Mouse (Mus musculus) heart, embryonic 13.5 days (tissue): ENCODE data around the gene Tns1. TPM values are rescaled to one million over a fixed set of nuclear protein-coding genes. Genes with fewer than 3 reads are reported as not detected.

Experiments used
- ATAC-seq: fragments of 200-750 bp; cut with Nextera tagmentation; 2 replicates; pipeline ENCODE4 v1.8.0; 2017; ENCODE audit warnings: moderate TSS enrichment; ENCODE audit not compliant: insufficient number of reproducible peaks, low FRiP score, low TSS enrichment; ENCODE audit errors: extremely low read depth
- H3K27ac ChIP-seq: fragments of 300-500 bp; sonication (generic); replicated peaks from 2 replicates; pipeline ENCODE4 v1.5.1; 2015; ENCODE audit warnings: moderate library complexity, mild to moderate bottlenecking, inconsistent platforms
- H3K27me3 ChIP-seq: fragments of 300-500 bp; sonication (generic); replicated peaks from 2 replicates; pipeline ENCODE4 v1.6.1; 2015; ENCODE audit warnings: mild to moderate bottlenecking, inconsistent platforms
- H3K36me3 ChIP-seq: fragments of 300-500 bp; sonication (generic); 2 replicates; pipeline ENCODE4 v1.6.1; 2015; ENCODE audit warnings: mild to moderate bottlenecking, inconsistent platforms
- H3K4me1 ChIP-seq: fragments of 300-500 bp; sonication (generic); 2 replicates; pipeline ENCODE4 v1.6.1; 2015; ENCODE audit warnings: inconsistent platforms
- H3K4me2 ChIP-seq: fragments of 300-500 bp; sonication (generic); 2 replicates; pipeline ENCODE4 v1.6.1; 2015; ENCODE audit warnings: inconsistent platforms, mild to moderate bottlenecking, moderate library complexity
- H3K4me3 ChIP-seq: fragments of 300-500 bp; sonication (generic); 2 replicates; pipeline ENCODE4 v1.5.1; 2015; ENCODE audit warnings: moderate library complexity, mild to moderate bottlenecking, inconsistent platforms
- H3K9ac ChIP-seq: fragments of 300-500 bp; sonication (generic); 2 replicates; pipeline ENCODE4 v1.6.1; 2015; ENCODE audit warnings: inconsistent platforms, mild to moderate bottlenecking, moderate library complexity
- H3K9me3 ChIP-seq: fragments of 300-500 bp; sonication (generic); 2 replicates; pipeline ENCODE4 v1.6.1; 2016; ENCODE audit warnings: inconsistent platforms
- WGBS: fragments of 180-500 bp; shearing (Covaris S2); methylation state at CpG from one replicate; pipeline ENCODE4 v1.1.7; 2015; ENCODE audit warnings: mixed read lengths; 5-methylcytosine and 5-hydroxymethylcytosine counted together
- polyA plus RNA-seq: library from polyadenylated mRNA; unstranded; fragments of >200 nt; fragmentation: Nextera tagmentation; extraction: Ambion mirVana; gene quantifications from 2 replicates; pipeline ENCODE4 v1.2.1, GENCODE M21; 2015

The Tns1 gene
- polyA plus RNA-seq, 1 experiment from 2014 or later, result 105 TPM

- WGBS, result 44% methylated on average over 3 of the region's 3 CpGs
- H3K9ac ChIP-seq, result peak overlapping the region; percentile 65; the same call in 1 of the 2 replicates
These were observed 101.3 kb downstream of the Tns1 start for GRCm38 (mm10) chr1:74022998-74023397.

DNA sequence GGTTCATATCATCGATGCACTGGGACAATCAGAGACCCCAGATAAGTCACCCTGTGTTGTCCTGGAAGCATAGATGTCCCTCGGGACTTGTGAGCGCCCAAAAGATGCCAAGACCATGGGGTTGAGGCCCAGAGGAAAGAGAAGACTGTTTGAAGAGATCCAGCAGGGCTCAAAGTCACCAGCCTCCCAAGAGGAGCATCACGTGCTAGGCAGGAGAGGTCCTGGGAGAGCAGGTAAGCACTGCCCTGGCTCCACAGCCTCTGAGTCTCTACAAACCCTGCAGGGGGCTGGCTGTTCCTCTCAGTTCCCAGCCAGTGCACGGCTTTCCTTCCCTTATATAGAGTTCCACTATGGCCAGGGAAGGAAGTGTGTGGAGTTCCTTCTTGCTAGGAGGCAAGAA is 101.7 kb downstream of the Tns1 start:
- ATAC-seq, result no peak
- H3K4me2 ChIP-seq, result no peak overlapping the region
- 64% methylated on average over 5 of the region's 5 CpGs for WGBS
- no peak overlapping the region for H3K4me3 ChIP-seq
- no peaks in the 10 kb centered on the region for H3K9me3 ChIP-seq
- H3K27me3 ChIP-seq, result no peaks in the 10 kb centered on the region
- no peaks in the 10 kb centered on the region for H3K36me3 ChIP-seq
- H3K9ac ChIP-seq, result peak overlapping the region; percentile 65; the same call in 1 of the 2 replicates
- peak overlapping the region; percentile 97 for H3K27ac ChIP-seq
- H3K4me1 ChIP-seq, result peaks cover 94% of the 10 kb centered on the region

More at GRCm38 (mm10) chr1:74022998-74023397, 101.3 kb downstream of the Tns1 start:
- Histone ChIP-seq H3K27ac (peak overlapping the region; percentile 97), H3K27me3 (no peaks in the 10 kb centered on the region), H3K4me2 (no peak overlapping the region), H3K9me3 (no peaks in the 10 kb centered on the region), H3K4me3 (no peak overlapping the region), H3K36me3 (no peaks in the 10 kb centered on the region), H3K4me1 (peaks cover 94% of the 10 kb centered on the region)
- no peak for ATAC-seq

- 34% methylated on average over 6 of the region's 6 CpGs for WGBS
- Histone ChIP-seq H3K9ac (peak overlapping the region; percentile 47; the same call in 1 of the 2 replicates), H3K36me3 (no peaks in the 10 kb centered on the region)
These were observed 104.0 kb downstream of the Tns1 start for GRCm38 (mm10) chr1:74020235-74020634.

GRCm38 (mm10) chr1:74017399-74018172 is 106.7 kb downstream of the Tns1 start:
- Histone ChIP-seq H3K9ac (peak overlapping the region; percentile 65), H3K36me3 (peaks cover 18% of the 10 kb centered on the region), H3K27me3 (no peaks in the 10 kb centered on the region), H3K4me1 (peaks cover 93% of the 10 kb centered on the region), H3K27ac (peak overlapping the region; percentile 87), H3K4me3 (no peak overlapping the region), H3K9me3 (no peaks in the 10 kb centered on the region), H3K4me2 (no peak overlapping the region)
- 70% methylated on average over 9 of the region's 9 CpGs for WGBS
- ATAC-seq, result no peak

More at GRCm38 (mm10) chr1:74020235-74020634, 104.0 kb downstream of the Tns1 start:
- no peak for ATAC-seq
- Histone ChIP-seq H3K27ac (peak overlapping the region; percentile 97), H3K4me1 (peaks cover 94% of the 10 kb centered on the region), H3K27me3 (no peaks in the 10 kb centered on the region), H3K4me2 (no peak overlapping the region), H3K9me3 (no peaks in the 10 kb centered on the region), H3K4me3 (no peak overlapping the region)

GRCm38 (mm10) chr1:74016618-74017017 is 107.6 kb downstream of the Tns1 start:
- Histone ChIP-seq H3K9ac (peak overlapping the region; percentile 56), H3K27ac (peak overlapping the region; percentile 87), H3K36me3 (peaks cover 28% of the 10 kb centered on the region), H3K4me2 (no peak overlapping the region), H3K27me3 (no peaks in the 10 kb centered on the region), H3K4me1 (peaks cover 89% of the 10 kb centered on the region), H3K9me3 (no peaks in the 10 kb centered on the region), H3K4me3 (no peak overlapping the region)
- WGBS, result 53% methylated on average over 5 of the region's 5 CpGs
- ATAC-seq, result no peak

- Histone ChIP-seq H3K27me3 (no peaks in the 10 kb centered on the region), H3K9me3 (0 out of 2 replicates have a peak, but pooled peaks cover 4% of the 10 kb centered on the region), H3K4me1 (peaks cover 80% of the 10 kb centered on the region), H3K4me2 (no peak overlapping the region), H3K4me3 (no peak overlapping the region), H3K9ac (peak overlapping the region; percentile 56), H3K36me3 (peaks cover 37% of the 10 kb centered on the region), H3K27ac (peak overlapping the region; percentile 87)
- no peak for ATAC-seq
- WGBS, result 39% methylated on average over 8 of the region's 8 CpGs
These were observed 108.6 kb downstream of the Tns1 start for GRCm38 (mm10) chr1:74015513-74016234.

DNA sequence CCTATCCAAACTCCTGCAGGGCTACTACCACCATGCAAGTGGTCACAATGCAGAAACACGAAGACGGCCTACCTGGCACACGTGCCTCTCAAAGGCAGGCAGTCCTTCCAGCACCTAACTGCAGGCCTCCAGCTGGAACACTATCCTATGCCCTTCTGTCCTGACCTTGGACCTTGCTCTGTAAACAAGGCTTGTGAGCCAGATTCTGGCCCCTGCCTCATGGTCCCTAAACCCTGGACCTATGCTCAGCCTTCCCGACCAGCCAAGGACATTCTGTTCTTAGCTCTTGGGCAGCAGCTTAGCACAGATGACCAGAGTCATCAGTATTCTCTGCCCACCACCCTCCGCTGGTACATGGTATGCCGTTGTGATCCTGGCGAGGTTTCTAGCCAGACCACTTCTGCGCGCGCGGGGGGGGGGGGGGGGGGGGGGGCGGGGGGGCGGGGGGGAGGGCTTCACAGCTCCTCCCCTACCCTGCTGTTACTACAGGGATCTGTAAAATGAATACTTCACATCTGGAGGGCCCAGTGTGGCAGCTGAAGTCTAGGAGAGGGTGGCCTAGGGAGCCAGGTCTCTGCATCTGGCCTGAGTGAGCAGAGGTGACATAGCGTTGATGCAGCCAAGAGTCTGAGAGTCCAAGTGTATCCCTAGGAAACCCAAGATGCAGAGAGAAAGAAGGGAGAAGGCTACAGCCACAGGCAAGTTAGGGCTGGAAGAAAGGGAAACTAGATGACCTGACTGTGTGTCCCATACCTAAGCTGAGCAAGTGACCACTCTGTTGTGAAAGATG is 109.5 kb downstream of the Tns1 start:
- H3K9ac ChIP-seq, result peak overlapping the region; percentile 63
- H3K27me3 ChIP-seq, result no peaks in the 10 kb centered on the region
- no peak overlapping the region for H3K4me3 ChIP-seq
- H3K4me2 ChIP-seq, result no peak overlapping the region
- peak overlapping the region; percentile 87 for H3K27ac ChIP-seq
- peaks cover 41% of the 10 kb centered on the region for H3K36me3 ChIP-seq
- H3K4me1 ChIP-seq, result peaks cover 75% of the 10 kb centered on the region
- no peak for ATAC-seq
- 0 out of 2 replicates have a peak, but pooled peaks cover 4% of the 10 kb centered on the region for H3K9me3 ChIP-seq
- 36% methylated on average over 10 of the region's 14 CpGs for WGBS

- peaks cover 81% of the 10 kb centered on the region for H3K4me1 ChIP-seq
- peak overlapping the region; percentile 40; the same call in 1 of the 2 replicates for H3K27ac ChIP-seq
- 85% methylated on average over 14 of the region's 14 CpGs for WGBS
These were observed 110.8 kb downstream of the Tns1 start for GRCm38 (mm10) chr1:74013296-74014031.

DNA sequence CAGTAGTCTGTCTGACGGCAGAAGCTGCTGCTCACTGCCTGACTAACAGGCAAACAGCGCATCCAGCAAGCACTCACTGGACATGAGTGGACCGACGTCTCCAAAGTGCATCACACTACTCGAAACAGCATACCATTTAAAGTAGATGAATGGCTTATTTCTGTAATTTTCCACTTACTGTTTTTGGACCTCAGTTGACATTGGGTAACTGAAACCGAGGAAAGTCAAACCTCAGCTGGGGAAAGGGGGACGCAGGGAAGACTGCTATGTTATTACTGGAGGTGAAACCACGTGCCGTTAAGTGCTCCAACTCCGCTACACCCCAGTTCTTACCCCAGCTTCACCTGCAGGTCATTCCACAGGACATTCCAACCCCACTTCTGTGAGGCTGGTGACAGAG is 111.5 kb downstream of the Tns1 start:
- 74% methylated on average over 10 of the region's 10 CpGs for WGBS
- Histone ChIP-seq H3K9me3 (0 out of 2 replicates have a peak, but pooled peaks cover 4% of the 10 kb centered on the region), H3K4me2 (no peak overlapping the region), H3K4me3 (no peak overlapping the region), H3K27me3 (no peaks in the 10 kb centered on the region), H3K9ac (0 out of 2 replicates have a peak overlapping the region, but pooled peaks have one; percentile 37), H3K36me3 (peaks cover 41% of the 10 kb centered on the region), H3K4me1 (peaks cover 81% of the 10 kb centered on the region), H3K27ac (0 out of 2 replicates have a peak overlapping the region, but pooled peaks have one; percentile 2)
- ATAC-seq, result no peak

More at GRCm38 (mm10) chr1:74013296-74014031, 110.8 kb downstream of the Tns1 start:
- no peak for ATAC-seq
- no peak overlapping the region for H3K4me3 ChIP-seq
- H3K27me3 ChIP-seq, result no peaks in the 10 kb centered on the region
- no peak overlapping the region for H3K4me2 ChIP-seq
- H3K9me3 ChIP-seq, result 0 out of 2 replicates have a peak, but pooled peaks cover 4% of the 10 kb centered on the region
- H3K36me3 ChIP-seq, result peaks cover 41% of the 10 kb centered on the region
- 0 out of 2 replicates have a peak overlapping the region, but pooled peaks have one; percentile 33 for H3K9ac ChIP-seq

DNA sequence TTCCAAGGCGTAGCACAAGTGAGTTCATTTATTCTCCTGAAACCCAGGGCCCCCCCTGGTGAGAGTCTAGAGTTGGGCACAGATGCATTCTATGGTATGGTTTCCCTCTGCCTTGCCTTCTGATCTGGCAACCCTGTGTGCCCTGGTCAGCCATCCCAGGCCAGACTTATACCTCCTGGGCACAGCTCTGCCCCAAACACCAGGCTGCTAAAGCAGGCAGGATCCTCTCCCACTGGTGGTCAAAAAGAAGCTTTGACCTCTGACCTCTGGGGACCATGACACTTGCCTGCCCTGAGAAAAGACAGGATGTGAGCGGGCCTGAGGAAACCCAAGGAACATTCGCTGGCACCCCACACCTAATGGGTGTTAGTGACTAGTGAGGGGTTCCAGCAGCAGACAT is 114.8 kb downstream of the Tns1 start:
- Histone ChIP-seq H3K9ac (peak overlapping the region; percentile 74), H3K27ac (peak overlapping the region; percentile 99), H3K4me2 (no peak overlapping the region), H3K27me3 (no peaks in the 10 kb centered on the region), H3K36me3 (peaks cover 41% of the 10 kb centered on the region), H3K4me1 (peaks cover 82% of the 10 kb centered on the region), H3K4me3 (no peak overlapping the region), H3K9me3 (0 out of 2 replicates have a peak, but pooled peaks cover 4% of the 10 kb centered on the region)
- WGBS, result 82% methylated on average over 3 of the region's 3 CpGs
- ATAC-seq, result no peak
